Mouse (Mus musculus): Measurements from ENCODE around the gene Cux2.

- no peak for TF ChIP-seq EP300 (IDR thresholded peaks at IDR 0.05; ENCODE audit: low read depth in 1 of 2, low read length in 2 of 2)
- TF ChIP-seq CTCF (IDR thresholded peaks at IDR 0.05 in 2 of 3, conservative IDR thresholded peaks at IDR 0.05 in 1 of 3; ENCODE audit: control insufficient read depth in 1 of 3, insufficient read depth in 1 of 3, low read depth in 2 of 3, low read length in 3 of 3, poor library complexity in 1 of 3, severe bottlenecking in 1 of 3): no peak
- TF ChIP-seq USF2 (IDR thresholded peaks at IDR 0.05; ENCODE audit: borderline replicate concordance in 1 of 2, insufficient read depth in 1 of 2, low read depth in 1 of 2, low read length in 2 of 2): no peak
- TF ChIP-seq ELF1 (IDR thresholded peaks at IDR 0.05; ENCODE audit: low read depth, low read length): no peak
- TF ChIP-seq E2F4 (IDR thresholded peaks at IDR 0.05; ENCODE audit: borderline replicate concordance, low read depth, low read length): no peak
- TF ChIP-seq MAZ (IDR thresholded peaks at IDR 0.05; ENCODE audit: low read depth, low read length): no peak
- TF ChIP-seq POLR2A (IDR thresholded peaks at IDR 0.05; ENCODE audit: control insufficient read depth in 1 of 2, insufficient read depth in 1 of 2, low read depth in 1 of 2, low read length in 2 of 2, poor library complexity in 1 of 2): peak in 1 of 2 experiments; percentile 42; a peak in 1 of 4 replicates
- TF ChIP-seq UBTF (IDR thresholded peaks at IDR 0.05; ENCODE audit: borderline replicate concordance, insufficient read depth, low read depth, low read length): no peak
- TF ChIP-seq TBP (IDR thresholded peaks at IDR 0.05; ENCODE audit: low read depth, low read length): no peak
Observed at GRCm38 (mm10) chr5:121816611-121817010, 233.3 kb downstream of the Cux2 start.
